Mouse (Mus musculus) CH12.LX (cell line): ENCODE data around the gene Rdh16. TPM values are rescaled to one million over a fixed set of nuclear protein-coding genes. Genes with fewer than 3 reads are reported as not detected.

ENCODE experiments used
- DNase-seq: peaks from one replicate; pipeline ENCODE4 v3.0.0-alpha.2; 2013; ENCODE audit errors: extremely low read depth
- H3K27ac ChIP-seq: 2 replicates; pipeline ENCODE4 v1.5.1; 2012; ENCODE audit warnings: low read depth, mild to moderate bottlenecking, control low read depth, moderate library complexity; ENCODE audit not compliant: insufficient read depth
- H3K27me3 ChIP-seq: replicated peaks from 2 replicates; pipeline ENCODE3; 2012; ENCODE audit warnings: inconsistent platforms
- H3K36me3 ChIP-seq, 2 experiments: replicated peaks in 1 of 2; 2 replicates each; pipeline versions ENCODE3 to v1.6.1; 2012; ENCODE audit warnings: inconsistent platforms in 1 of 2, low read length in 1 of 2, mild to moderate bottlenecking in 1 of 2, mixed read lengths in 1 of 2, moderate library complexity in 1 of 2; ENCODE audit not compliant: control insufficient read depth in 1 of 2, insufficient read depth in 1 of 2
- H3K4me1 ChIP-seq, 2 experiments: 2 replicates each; pipeline ENCODE4 v1.6.1; 2012; ENCODE audit warnings: inconsistent platforms in 1 of 2, moderate library complexity in 1 of 2; ENCODE audit not compliant: insufficient read depth in 2 of 2, control insufficient read depth in 1 of 2
- H3K4me2 ChIP-seq: 2 replicates; pipeline ENCODE4 v1.6.1; 2012; ENCODE audit warnings: low read depth, mild to moderate bottlenecking, control low read depth; ENCODE audit not compliant: poor library complexity, insufficient read depth, severe bottlenecking
- H3K4me3 ChIP-seq, 3 experiments: fragments of 150-350 bp in 1 of 3; sonication (generic) in 1 of 3; replicated peaks in 1 of 3; 2 replicates each; pipeline versions ENCODE3 to v1.5.1; 2011 to 2012; ENCODE audit warnings: low read depth in 2 of 3, low read length in 2 of 3, mild to moderate bottlenecking in 2 of 3, moderate library complexity in 2 of 3, control low read depth in 1 of 3, improper control_type of control experiment in 1 of 3, inconsistent platforms in 1 of 3, mixed read lengths in 1 of 3; ENCODE audit not compliant: poor library complexity in 1 of 3
- H3K79me2 ChIP-seq: replicated peaks from 2 replicates; pipeline ENCODE4 v1.6.1; 2012; ENCODE audit warnings: mild to moderate bottlenecking, moderate library complexity; ENCODE audit not compliant: control insufficient read depth, poor library complexity, insufficient read depth, severe bottlenecking; ENCODE audit errors: extremely low read depth
- H3K9ac ChIP-seq: 2 replicates; pipeline ENCODE4 v1.6.1; 2012; ENCODE audit warnings: low read depth, mild to moderate bottlenecking, control low read depth, moderate library complexity; ENCODE audit not compliant: insufficient read depth
- H3K9me3 ChIP-seq: replicated peaks from 2 replicates; pipeline ENCODE3; 2012; ENCODE audit warnings: low read length, inconsistent platforms, mixed read lengths
- BHLHE40 ChIP-seq: IDR thresholded peaks from 2 replicates; pipeline ENCODE4 v1.6.1; 2011; ENCODE audit warnings: mild to moderate bottlenecking, low read depth, low read length, improper control_type of control experiment
- CTCF ChIP-seq, 2 experiments: IDR thresholded peaks in 1 of 2; conservative IDR thresholded peaks in 1 of 2; 2 replicates each; pipeline ENCODE4 v1.5.1; 2011 to 2012; ENCODE audit warnings: low read depth in 2 of 2, low read length in 2 of 2, improper control_type of control experiment in 1 of 2, inconsistent platforms in 1 of 2, mild to moderate bottlenecking in 1 of 2, moderate library complexity in 1 of 2
- ELF1 ChIP-seq: IDR thresholded peaks from 2 replicates; pipeline ENCODE4 v1.6.1; 2014; ENCODE audit warnings: low read depth, mild to moderate bottlenecking, inconsistent platforms, low read length, improper control_type of control experiment
- ETS1 ChIP-seq: conservative IDR thresholded peaks from 2 replicates; pipeline ENCODE4 v1.6.1; 2012; ENCODE audit warnings: low read depth, mild to moderate bottlenecking, inconsistent platforms, low read length, improper control_type of control experiment, moderate library complexity
- IRF4 ChIP-seq: IDR thresholded peaks from 2 replicates; pipeline ENCODE4 v1.6.1; 2014; ENCODE audit warnings: low read depth, mild to moderate bottlenecking, inconsistent platforms, low read length, improper control_type of control experiment
- MAZ ChIP-seq: IDR thresholded peaks from 2 replicates; pipeline ENCODE4 v1.6.1; 2012; ENCODE audit warnings: low read depth, mild to moderate bottlenecking, inconsistent platforms, low read length, improper control_type of control experiment, moderate library complexity
- MYC ChIP-seq: IDR thresholded peaks from 2 replicates; pipeline ENCODE4 v1.6.1; 2011; ENCODE audit warnings: low read depth, mild to moderate bottlenecking, improper control_type of control experiment, low read length
- NELFE ChIP-seq: IDR thresholded peaks from 2 replicates; pipeline ENCODE4 v1.6.1; 2011; ENCODE audit warnings: low read depth, low read length, improper control_type of control experiment
- NRF1 ChIP-seq: IDR thresholded peaks from 2 replicates; pipeline ENCODE4 v1.6.1; 2014; ENCODE audit warnings: low read depth, mild to moderate bottlenecking, inconsistent platforms, low read length, improper control_type of control experiment, moderate library complexity
- PAX5 ChIP-seq: IDR thresholded peaks from 2 replicates; pipeline ENCODE4 v1.6.1; 2012; ENCODE audit warnings: low read length, inconsistent platforms, mixed read lengths
- POLR2A ChIP-seq: IDR thresholded peaks from 2 replicates; pipeline ENCODE4 v1.6.1; 2011; ENCODE audit warnings: low read depth, mild to moderate bottlenecking, improper control_type of control experiment, low read length
- POLR2AphosphoS2 ChIP-seq: IDR thresholded peaks from 2 replicates; pipeline ENCODE4 v1.6.1; 2011; ENCODE audit warnings: low read depth, low read length, improper control_type of control experiment
- RAD21 ChIP-seq: IDR thresholded peaks from 2 replicates; pipeline ENCODE4 v1.6.1; 2011; ENCODE audit warnings: low read depth, mild to moderate bottlenecking, low read length, improper control_type of control experiment, moderate library complexity
- RCOR1 ChIP-seq: conservative IDR thresholded peaks from 2 replicates; pipeline ENCODE4 v1.6.1; 2012; ENCODE audit warnings: low read depth, mild to moderate bottlenecking, inconsistent platforms, low read length, improper control_type of control experiment
- SMC3 ChIP-seq: IDR thresholded peaks from 2 replicates; pipeline ENCODE4 v1.6.1; 2011; ENCODE audit warnings: low read depth, low read length, improper control_type of control experiment
- TBP ChIP-seq: conservative IDR thresholded peaks from 2 replicates; pipeline ENCODE4 v1.6.1; 2011; ENCODE audit warnings: low read depth, low read length, improper control_type of control experiment
- UBTF ChIP-seq: IDR thresholded peaks from 2 replicates; pipeline ENCODE4 v1.6.1; 2012; ENCODE audit warnings: low read depth, mild to moderate bottlenecking, inconsistent platforms, low read length, improper control_type of control experiment, moderate library complexity
- ZNF384 ChIP-seq: IDR thresholded peaks from 2 replicates; pipeline ENCODE4 v1.6.1; 2012; ENCODE audit warnings: low read depth, low read length, improper control_type of control experiment, inconsistent platforms
- dilution Hi-C: fragments of 300-500 bp; cut with MboI; formaldehyde crosslinking; loops from 2 replicates; pipeline ENCODE4 v1.14.3; 2020; ENCODE audit warnings: low sequenced_read_pairs; ENCODE audit not compliant: extremely low pct_unique_long_range_greater_than_20kb, extremely low pct_ligation_motif_present
- in situ Hi-C: fragments of 300-500 bp; cut with MboI; formaldehyde crosslinking; loops from 3 replicates; pipeline ENCODE4 v1.14.3; 2019; ENCODE audit warnings: low sequenced_read_pairs, low pct_ligation_motif_present, low pct_unique_long_range_greater_than_20kb, mixed read lengths
- polyA plus RNA-seq: library from polyadenylated mRNA; unstranded; fragments of >175 nt; gene quantifications from 2 replicates; pipeline ENCODE4 v1.2.1, GENCODE M21; 2012; ENCODE audit warnings: low read depth; ENCODE audit not compliant: insufficient read length
- total RNA-seq, 2 experiments: library from RNA; depleted of rRNA; stranded (reverse); fragments of 300-350 nt in 1 of 2; fragments of >200 nt in 1 of 2; gene quantifications; 2 replicates each; pipeline ENCODE4 v1.2.3; 2012 to 2014

Rdh16 gene
- total and polyA plus RNA-seq, 3 experiments = not detected

DNA sequence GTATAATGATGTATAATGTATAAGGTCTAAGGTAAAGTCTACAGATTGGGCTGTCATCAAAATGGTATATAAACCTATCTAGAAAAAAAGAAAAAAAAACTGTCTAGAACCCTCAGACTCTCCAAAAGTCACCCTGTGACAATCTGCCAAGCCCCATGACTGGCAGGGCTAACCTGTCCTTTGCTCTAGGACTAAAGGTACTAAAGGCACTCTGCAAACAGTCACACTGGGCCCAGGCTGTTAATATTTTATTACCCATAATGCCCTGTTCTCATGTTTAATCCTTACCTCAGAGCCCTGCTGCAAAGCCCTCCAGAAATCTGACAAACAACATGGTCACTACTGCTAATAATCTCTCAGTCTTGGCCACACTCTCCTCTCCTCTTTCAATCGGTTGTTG lies 85.6 kb downstream of the Rdh16 start:
- no peak for DNase-seq
- no peak for TF ChIP-seq MYC
- TF ChIP-seq SMC3 = no peak
- no peak for TF ChIP-seq POLR2AphosphoS2
- TF ChIP-seq NELFE = no peak
- no peak for TF ChIP-seq RCOR1
- TF ChIP-seq ZNF384 = no peak
- TF ChIP-seq IRF4 = no peak
- Histone ChIP-seq H3K4me2 (no peak overlapping the region), H3K9ac (no peak overlapping the region), H3K79me2 (no peaks in the 10 kb centered on the region), H3K27me3 (peaks cover 51% of the 10 kb centered on the region), H3K36me3 (no peaks in the 10 kb centered on the region), H3K4me3 (no peak overlapping the region), H3K4me1 (no peaks in the 10 kb centered on the region), H3K27ac (no peak overlapping the region), H3K9me3 (no peaks in the 10 kb centered on the region)
- in situ Hi-C loops (no loop called here), dilution Hi-C loops (no loop called here)

- Histone ChIP-seq H3K4me2 (no peak overlapping the region), H3K4me1 (no peaks in the 10 kb centered on the region), H3K4me3 (no peak overlapping the region), H3K27ac (no peak overlapping the region), H3K79me2 (no peaks in the 10 kb centered on the region), H3K36me3 (no peaks in the 10 kb centered on the region), H3K27me3 (peaks cover 52% of the 10 kb centered on the region), H3K9ac (no peak overlapping the region), H3K9me3 (no peaks in the 10 kb centered on the region)
- no peak for DNase-seq
- in situ Hi-C loops (no loop called here), dilution Hi-C loops (no loop called here)
- TF ChIP-seq RCOR1 (no peak), CTCF (conservative IDR thresholded peaks at IDR 0.05 in 1 of 2, IDR thresholded peaks at IDR 0.05 in 1 of 2; ENCODE audit: low read depth in 2 of 2, low read length in 2 of 2) (no peak)
These were observed 86.0 kb downstream of the Rdh16 start for GRCm38 (mm10) chr10:127886971-127887370.

GRCm38 (mm10) chr10:127888605-127889004 lies 87.7 kb downstream of the Rdh16 start, which contains the start of gene Rdh7:
Gene Rdh7 (minus strand): TSS chr10:127888817.
- no peak for DNase-seq
- dilution Hi-C loops = no loop called here
- Histone ChIP-seq H3K9me3 (no peaks in the 10 kb centered on the region), H3K79me2 (no peaks in the 10 kb centered on the region), H3K4me1 (no peaks in the 10 kb centered on the region), H3K27me3 (peaks cover 51% of the 10 kb centered on the region)
- TF ChIP-seq POLR2A (no peak), BHLHE40 (no peak), TBP (no peak), UBTF (no peak), CTCF (conservative IDR thresholded peaks at IDR 0.05 in 1 of 2, IDR thresholded peaks at IDR 0.05 in 1 of 2; ENCODE audit: low read depth in 2 of 2, low read length in 2 of 2) (no peak), ETS1 (no peak), SMC3 (no peak), PAX5 (no peak), IRF4 (no peak), RAD21 (no peak), NRF1 (no peak), ELF1 (no peak), MAZ (no peak)
- TF ChIP-seq, all 38 proteins: peak for 0
- Histone ChIP-seq H3K36me3 (no peaks in the 10 kb centered on the region), H3K9ac (no peak within 1 kb of the TSS), H3K27ac (no peak within 1 kb of the TSS), H3K4me3 (no peak within 1 kb of the TSS), H3K4me2 (no peak within 1 kb of the TSS)
- in situ Hi-C loops = no loop called here
